Mouse (Mus musculus) forebrain, postnatal 0 days (tissue): ENCODE measurements around the gene Camta1. TPM values are rescaled to one million over a fixed set of nuclear protein-coding genes. Genes with fewer than 3 reads are reported as not detected.

ENCODE experiments used
- ATAC-seq: fragments of 200-750 bp; cut with Nextera tagmentation; 2 replicates; pipeline ENCODE4 v1.8.0; 2017; ENCODE audit warnings: mild to moderate bottlenecking, moderate library complexity
- DNase-seq: peaks from one replicate; pipeline ENCODE4 v3.0.0-alpha.2; 2015
- H3K27ac ChIP-seq: fragments of 300-500 bp; sonication (generic); 2 replicates; pipeline ENCODE4 v1.5.1; 2014; ENCODE audit warnings: low read depth, mild to moderate bottlenecking, antibody characterized with exemption, low read length, moderate library complexity, mixed read lengths
- H3K27me3 ChIP-seq: fragments of 300-500 bp; sonication (generic); 2 replicates; pipeline ENCODE4 v1.6.1; 2014; ENCODE audit warnings: mild to moderate bottlenecking, low read length, mixed read lengths; ENCODE audit not compliant: insufficient read depth
- H3K36me3 ChIP-seq: fragments of 300-500 bp; sonication (generic); 2 replicates; pipeline ENCODE4 v1.6.1; 2014; ENCODE audit warnings: mild to moderate bottlenecking, moderate library complexity; ENCODE audit not compliant: insufficient read depth
- H3K4me1 ChIP-seq: fragments of 300-500 bp; sonication (generic); 2 replicates; pipeline ENCODE4 v1.6.1; 2014; ENCODE audit warnings: antibody characterized with exemption; ENCODE audit not compliant: insufficient read depth
- H3K4me2 ChIP-seq: fragments of 300-500 bp; sonication (generic); 2 replicates; pipeline ENCODE4 v1.6.1; 2014; ENCODE audit warnings: low read depth, mild to moderate bottlenecking, moderate library complexity
- H3K4me3 ChIP-seq: fragments of 300-500 bp; sonication (generic); 2 replicates; pipeline ENCODE4 v1.5.1; 2014; ENCODE audit warnings: low read depth, low read length, mixed read lengths
- H3K9ac ChIP-seq: fragments of 300-500 bp; sonication (generic); 2 replicates; pipeline ENCODE4 v1.6.1; 2014; ENCODE audit warnings: mild to moderate bottlenecking
- H3K9me3 ChIP-seq: fragments of 300-500 bp; sonication (generic); 2 replicates; pipeline ENCODE4 v1.6.1; 2016; ENCODE audit warnings: low read length
- CTCF ChIP-seq: sonication (generic); IDR thresholded peaks from 2 replicates; pipeline ENCODE4 v1.5.1; 2016; ENCODE audit warnings: antibody characterized with exemption, control low read depth, low read depth
- WGBS: fragments of 180-500 bp; shearing (Covaris S2); extraction: QIAGEN DNeasy Blood & Tissue Kit; methylation state at CpG from one replicate; pipeline ENCODE4 v1.1.7; 2014; 5-methylcytosine and 5-hydroxymethylcytosine counted together
- polyA plus RNA-seq: library from polyadenylated mRNA; unstranded; fragments of >200 nt; fragmentation: Nextera tagmentation; extraction: Ambion mirVana; gene quantifications from 2 replicates; pipeline ENCODE4 v1.2.1, GENCODE M21; 2015
- total RNA-seq: library from RNA; depleted of rRNA; stranded (reverse); fragments of >200 nt; gene quantifications from 2 replicates; pipeline ENCODE4 v1.2.3, GENCODE M21; 2014

Camta1 gene
- total and polyA plus RNA-seq, 2 experiments from 2014 or later = 87.4 to 131 TPM

DNA sequence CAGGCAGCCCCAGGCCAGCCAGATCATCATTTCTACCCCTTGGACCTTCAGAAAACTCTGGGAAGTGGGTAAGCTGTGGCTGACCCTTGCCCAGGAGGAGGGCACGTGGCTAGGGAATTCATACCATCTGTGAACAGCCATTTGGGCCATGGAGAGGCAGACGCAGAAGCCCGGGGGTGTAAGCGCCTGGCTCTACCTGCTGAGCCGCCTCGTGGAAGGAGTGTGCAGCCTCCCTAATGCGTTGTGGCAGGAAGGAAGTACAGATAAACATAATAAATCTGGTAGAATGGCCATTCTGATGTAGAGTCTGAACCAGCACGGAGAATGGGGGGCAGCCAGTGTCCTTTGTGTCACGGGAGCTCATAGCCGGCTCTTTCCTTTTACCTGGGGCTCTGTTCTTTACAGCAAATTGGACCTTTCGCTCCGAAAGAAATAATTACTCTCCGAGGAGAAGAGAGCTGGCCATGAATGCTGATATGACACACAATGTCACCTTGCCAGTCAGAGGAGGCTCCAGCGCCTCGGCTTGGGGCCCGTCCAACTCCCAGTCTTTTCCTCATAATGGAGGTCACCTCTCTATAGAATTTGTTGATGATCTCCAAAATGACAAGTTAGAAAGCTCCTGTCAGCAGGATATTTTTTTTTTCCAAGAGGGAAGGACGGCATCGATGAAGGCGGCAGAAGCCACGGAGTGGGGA, 500.6 kb downstream of the Camta1 start:
- TF ChIP-seq CTCF = no peak
- WGBS = 48% methylated on average over 20 of the region's 20 CpGs
- no peaks in the 10 kb centered on the region for H3K9me3 ChIP-seq
- H3K36me3 ChIP-seq = no peaks in the 10 kb centered on the region
- ATAC-seq (no peak), DNase-seq (no peak)
- H3K27ac ChIP-seq = no peak overlapping the region
- H3K4me3 ChIP-seq = no peak overlapping the region
- no peaks in the 10 kb centered on the region for H3K4me1 ChIP-seq
- H3K4me2 ChIP-seq = no peak overlapping the region
- peaks cover 6% of the 10 kb centered on the region for H3K27me3 ChIP-seq
- H3K9ac ChIP-seq = no peak overlapping the region

DNA sequence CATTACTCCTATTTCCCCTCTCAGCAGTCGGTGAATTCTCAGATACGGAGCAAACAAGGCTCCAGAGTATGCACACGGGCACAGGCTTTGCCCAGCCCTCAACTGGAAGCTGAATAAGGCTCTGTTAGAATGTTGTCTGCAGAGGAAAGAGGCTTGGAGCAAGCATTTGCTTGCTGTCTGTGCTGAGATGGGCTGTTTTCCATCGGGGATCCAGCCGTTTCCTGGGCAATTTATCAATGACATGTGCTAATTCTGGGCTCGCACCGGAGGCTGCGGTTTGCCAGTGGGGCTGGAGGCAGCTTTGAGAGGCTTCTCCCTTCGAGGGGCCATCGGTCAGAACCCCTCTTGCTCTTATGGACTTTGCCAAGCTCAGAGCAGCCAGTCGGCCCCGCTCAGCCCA, 506.2 kb downstream of the Camta1 start:
- Histone ChIP-seq H3K4me3 (no peak overlapping the region), H3K9ac (no peak overlapping the region), H3K4me1 (no peaks in the 10 kb centered on the region), H3K4me2 (0 out of 2 replicates have a peak overlapping the region, but pooled peaks have one; percentile 10), H3K36me3 (no peaks in the 10 kb centered on the region), H3K9me3 (no peaks in the 10 kb centered on the region), H3K27me3 (peaks cover 6% of the 10 kb centered on the region), H3K27ac (no peak overlapping the region)
- WGBS = 35% methylated on average over 12 of the region's 12 CpGs
- peak; percentile 27; the same call in 1 of the 2 replicates for ATAC-seq
- TF ChIP-seq CTCF = no peak
- peak; percentile 37 for DNase-seq

DNA sequence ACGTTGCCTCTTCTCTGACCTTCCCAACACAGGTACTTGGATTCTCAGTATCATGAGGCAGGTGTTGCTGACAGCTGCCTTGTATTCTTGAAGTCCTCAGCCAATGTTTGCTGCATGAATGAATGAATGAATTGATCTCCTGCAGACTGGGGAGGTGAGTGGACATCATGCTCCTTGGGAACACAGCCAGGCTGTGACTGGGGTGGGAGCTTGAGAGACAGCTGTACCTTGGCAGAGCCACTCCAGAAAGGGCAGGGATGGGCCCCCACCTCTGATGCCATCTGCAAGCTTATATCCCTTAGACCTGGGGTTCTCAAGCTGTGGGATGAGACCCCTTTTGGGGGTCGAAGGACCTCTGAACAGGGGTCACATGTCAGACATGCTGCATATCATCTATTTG, 508.9 kb downstream of the Camta1 start:
- no peak overlapping the region for H3K4me2 ChIP-seq
- H3K4me3 ChIP-seq = no peak overlapping the region
- H3K9me3 ChIP-seq = no peaks in the 10 kb centered on the region
- H3K27ac ChIP-seq = no peak overlapping the region
- 72% methylated on average over 2 of the region's 2 CpGs for WGBS
- ATAC-seq = no peak
- H3K9ac ChIP-seq = no peak overlapping the region
- no peaks in the 10 kb centered on the region for H3K4me1 ChIP-seq
- DNase-seq = no peak
- TF ChIP-seq CTCF = no peak
- H3K27me3 ChIP-seq = peaks cover 6% of the 10 kb centered on the region
- no peaks in the 10 kb centered on the region for H3K36me3 ChIP-seq

DNA sequence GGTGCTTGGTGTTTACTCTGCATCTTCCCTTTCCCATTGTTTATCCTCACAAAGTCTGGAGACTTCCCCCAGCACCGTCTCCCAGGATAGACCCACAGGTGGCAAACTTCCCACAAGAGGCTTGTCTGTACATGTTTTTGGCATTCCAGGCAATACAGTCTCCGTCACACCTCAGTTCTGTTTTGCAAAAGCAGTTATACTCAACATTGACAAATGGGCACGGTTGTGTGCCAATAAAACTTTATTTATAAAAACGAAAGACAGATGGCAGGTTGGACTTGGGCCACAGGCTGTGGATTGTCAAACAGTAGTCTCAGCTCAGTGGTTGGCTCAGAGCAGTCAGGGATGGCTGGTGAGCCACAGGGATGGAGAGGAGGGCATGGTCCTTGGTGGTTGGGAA, 509.4 kb downstream of the Camta1 start:
- Histone ChIP-seq H3K9me3 (no peaks in the 10 kb centered on the region), H3K4me2 (no peak overlapping the region), H3K36me3 (no peaks in the 10 kb centered on the region), H3K4me3 (no peak overlapping the region), H3K27ac (no peak overlapping the region), H3K9ac (no peak overlapping the region), H3K4me1 (no peaks in the 10 kb centered on the region), H3K27me3 (peaks cover 2% of the 10 kb centered on the region)
- peak; percentile 66 for ATAC-seq
- no peak for TF ChIP-seq CTCF
- 55% methylated on average over 4 of the region's 4 CpGs for WGBS
- peak; percentile 82 for DNase-seq

DNA sequence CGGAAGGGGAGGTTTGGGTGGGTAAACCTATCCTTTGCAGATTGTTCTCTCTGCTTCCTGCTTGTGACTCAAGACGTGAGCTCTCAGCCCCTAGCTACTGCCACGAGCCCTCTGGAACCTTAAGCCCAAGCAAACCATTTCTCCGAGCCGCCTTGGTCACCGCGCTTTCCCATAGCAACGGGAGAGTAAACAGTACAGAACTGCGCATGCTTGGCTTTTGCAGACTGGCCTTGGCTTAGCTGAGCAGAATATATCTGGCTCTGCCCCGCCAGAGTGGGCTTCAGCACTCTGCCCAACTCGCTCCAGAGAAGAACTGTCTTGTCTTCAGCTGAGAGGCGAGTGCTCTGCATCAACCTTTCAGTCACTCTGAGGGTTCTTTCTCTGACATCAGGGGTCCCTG, 509.9 kb downstream of the Camta1 start:
- no peaks in the 10 kb centered on the region for H3K4me1 ChIP-seq
- H3K36me3 ChIP-seq = no peaks in the 10 kb centered on the region
- no peak overlapping the region for H3K4me3 ChIP-seq
- H3K9me3 ChIP-seq = no peaks in the 10 kb centered on the region
- 60% methylated on average over 12 of the region's 12 CpGs for WGBS
- peak; percentile 35 for DNase-seq
- H3K9ac ChIP-seq = no peak overlapping the region
- no peak overlapping the region for H3K27ac ChIP-seq
- H3K4me2 ChIP-seq = no peak overlapping the region
- no peaks in the 10 kb centered on the region; the same call in none of the 2 replicates for H3K27me3 ChIP-seq
- TF ChIP-seq CTCF = no peak
- ATAC-seq = peak; percentile 47

DNA sequence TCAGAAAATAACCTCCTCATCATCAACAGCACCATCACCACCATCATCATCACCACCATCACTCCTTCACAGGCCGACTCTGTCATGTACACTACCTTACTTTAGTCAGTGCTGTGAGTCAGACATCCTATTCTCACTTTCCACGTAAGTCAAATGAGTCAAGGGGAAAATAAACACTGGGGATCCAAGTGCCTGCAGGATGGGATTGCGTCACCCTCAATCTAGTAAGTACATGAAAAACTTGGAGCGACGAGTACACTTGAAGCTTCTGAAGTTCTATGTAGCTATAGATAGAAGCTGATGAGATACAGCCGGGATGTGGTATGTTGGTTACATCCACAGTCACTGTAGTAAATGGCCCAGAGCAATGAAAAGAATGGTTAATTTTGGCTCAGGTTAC, 514.1 kb downstream of the Camta1 start:
- Histone ChIP-seq H3K27ac (no peak overlapping the region), H3K9ac (no peak overlapping the region), H3K9me3 (no peaks in the 10 kb centered on the region), H3K4me2 (no peak overlapping the region), H3K36me3 (no peaks in the 10 kb centered on the region), H3K4me3 (no peak overlapping the region), H3K4me1 (no peaks in the 10 kb centered on the region), H3K27me3 (no peaks in the 10 kb centered on the region)
- 92% methylated on average over 6 of the region's 6 CpGs for WGBS
- ATAC-seq = no peak
- TF ChIP-seq CTCF = no peak
- DNase-seq = no peak

DNA sequence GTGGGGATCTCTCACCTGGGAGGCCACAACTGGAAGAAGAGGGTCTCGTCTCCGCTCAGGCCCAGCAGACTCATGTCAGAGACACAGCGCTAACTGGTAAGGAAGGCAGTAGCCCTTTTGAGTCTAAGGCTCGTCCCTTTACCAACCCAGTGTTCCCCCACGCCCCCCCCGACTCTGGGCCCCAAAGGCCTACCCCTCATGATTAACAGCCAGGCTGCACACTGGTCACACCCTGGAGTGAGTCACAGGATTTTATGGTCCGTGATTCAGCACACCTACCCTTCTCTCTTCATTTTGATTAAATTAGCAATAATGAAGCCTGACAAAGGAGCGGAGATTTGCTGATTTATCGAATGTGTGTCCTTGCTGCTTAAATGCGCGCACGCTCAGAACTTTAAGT, 515.0 kb downstream of the Camta1 start:
- 80% methylated on average over 12 of the region's 12 CpGs for WGBS
- no peak overlapping the region for H3K9ac ChIP-seq
- ATAC-seq (no peak), DNase-seq (no peak)
- H3K36me3 ChIP-seq = no peaks in the 10 kb centered on the region
- H3K27ac ChIP-seq = no peak overlapping the region
- no peak overlapping the region for H3K4me3 ChIP-seq
- no peaks in the 10 kb centered on the region for H3K27me3 ChIP-seq
- H3K4me1 ChIP-seq = no peaks in the 10 kb centered on the region
- no peak overlapping the region for H3K4me2 ChIP-seq
- TF ChIP-seq CTCF = no peak
- no peaks in the 10 kb centered on the region for H3K9me3 ChIP-seq
